Mouse (Mus musculus) midbrain, embryonic 16.5 days (tissue): ENCODE results near the gene Fkbp15. TPM values are rescaled to one million over a fixed set of nuclear protein-coding genes. Genes with fewer than 3 reads are reported as not detected.

ENCODE experiments used
- ATAC-seq: fragments of 200-750 bp; cut with Nextera tagmentation; 2 replicates; pipeline ENCODE4 v1.8.0; 2017; ENCODE audit warnings: moderate TSS enrichment
- H3K27ac ChIP-seq: fragments of 300-500 bp; sonication (generic); 2 replicates; pipeline ENCODE4 v1.5.1; 2014; ENCODE audit warnings: mild to moderate bottlenecking, low read length, mixed read lengths
- H3K27me3 ChIP-seq: fragments of 300-500 bp; sonication (generic); 2 replicates; pipeline ENCODE4 v1.6.1; 2014; ENCODE audit warnings: low read depth, low read length, mixed read lengths; ENCODE audit not compliant: control insufficient read depth, insufficient read depth
- H3K36me3 ChIP-seq: fragments of 300-500 bp; sonication (generic); 2 replicates; pipeline ENCODE4 v1.6.1; 2014; ENCODE audit warnings: mild to moderate bottlenecking, low read length, moderate library complexity, mixed read lengths; ENCODE audit not compliant: control insufficient read depth, insufficient read depth
- H3K4me1 ChIP-seq: fragments of 300-500 bp; sonication (generic); 2 replicates; pipeline ENCODE4 v1.6.1; 2014; ENCODE audit warnings: mild to moderate bottlenecking, low read length, mixed read lengths; ENCODE audit not compliant: control insufficient read depth, insufficient read depth
- H3K4me2 ChIP-seq: fragments of 300-500 bp; sonication (generic); 2 replicates; pipeline ENCODE4 v1.6.1; 2014; ENCODE audit warnings: mild to moderate bottlenecking, low read length, mixed read lengths
- H3K4me3 ChIP-seq: fragments of 300-500 bp; sonication (generic); 2 replicates; pipeline ENCODE4 v1.5.1; 2014; ENCODE audit warnings: low read depth, mild to moderate bottlenecking, low read length, moderate library complexity, mixed read lengths
- H3K9ac ChIP-seq: fragments of 300-500 bp; sonication (generic); 2 replicates; pipeline ENCODE4 v1.6.1; 2014; ENCODE audit warnings: low read depth, low read length, mixed read lengths
- H3K9me3 ChIP-seq: fragments of 300-500 bp; sonication (generic); replicated peaks from 2 replicates; pipeline ENCODE4 v1.6.1; 2014; ENCODE audit warnings: mild to moderate bottlenecking, low read length, mixed read lengths; ENCODE audit not compliant: control insufficient read depth, poor library complexity, severe bottlenecking
- WGBS: fragments of 180-500 bp; shearing (Covaris S2); extraction: QIAGEN DNeasy Blood & Tissue Kit; methylation state at CpG from one replicate; pipeline ENCODE4 v1.1.7; 2014; 5-methylcytosine and 5-hydroxymethylcytosine counted together
- polyA plus RNA-seq: library from polyadenylated mRNA; unstranded; fragments of >200 nt; fragmentation: Nextera tagmentation; extraction: Ambion mirVana; gene quantifications from 2 replicates; pipeline ENCODE4 v1.2.1, GENCODE M21; 2015

Gene Fkbp15
- polyA plus RNA-seq, 1 experiment from 2014 or later = 21.9 TPM

- no peak for ATAC-seq
- Histone ChIP-seq H3K4me3 (no peak overlapping the region), H3K9me3 (no peaks in the 10 kb centered on the region), H3K4me2 (no peak overlapping the region), H3K27me3 (no peaks in the 10 kb centered on the region), H3K27ac (no peak overlapping the region), H3K4me1 (peaks cover 12% of the 10 kb centered on the region), H3K9ac (no peak overlapping the region), H3K36me3 (no peaks in the 10 kb centered on the region)
- WGBS = 75% methylated on average over 7 of the region's 7 CpGs
Measured at GRCm38 (mm10) chr4:62282969-62283368, 77.4 kb downstream of the Fkbp15 start.

GRCm38 (mm10) chr4:62281319-62281718 lies 79.0 kb downstream of the Fkbp15 start:
- Histone ChIP-seq H3K36me3 (no peaks in the 10 kb centered on the region), H3K9ac (no peak overlapping the region), H3K27me3 (no peaks in the 10 kb centered on the region), H3K9me3 (no peaks in the 10 kb centered on the region), H3K4me1 (peaks cover 3% of the 10 kb centered on the region; the same call in 1 of the 2 replicates), H3K27ac (no peak overlapping the region), H3K4me3 (no peak overlapping the region), H3K4me2 (no peak overlapping the region)
- ATAC-seq = no peak
- WGBS = 51% methylated on average over 5 of the region's 5 CpGs

GRCm38 (mm10) chr4:62278081-62278480 lies 82.3 kb downstream of the Fkbp15 start:
- H3K9ac ChIP-seq = no peak overlapping the region
- H3K9me3 ChIP-seq = no peaks in the 10 kb centered on the region
- no peak overlapping the region for H3K4me2 ChIP-seq
- ATAC-seq = no peak
- no peaks in the 10 kb centered on the region for H3K36me3 ChIP-seq
- no peaks in the 10 kb centered on the region for H3K27me3 ChIP-seq
- no peak overlapping the region for H3K27ac ChIP-seq
- H3K4me3 ChIP-seq = no peak overlapping the region
- WGBS = 82% methylated on average over 4 of the region's 4 CpGs
- H3K4me1 ChIP-seq = no peaks in the 10 kb centered on the region

GRCm38 (mm10) chr4:62277222-62277621 lies 83.1 kb downstream of the Fkbp15 start:
- no peaks in the 10 kb centered on the region for H3K36me3 ChIP-seq
- no peaks in the 10 kb centered on the region for H3K4me1 ChIP-seq
- no peak overlapping the region for H3K27ac ChIP-seq
- 70% methylated on average over 3 of the region's 3 CpGs for WGBS
- no peak overlapping the region for H3K4me3 ChIP-seq
- no peak for ATAC-seq
- H3K9ac ChIP-seq = no peak overlapping the region
- no peak overlapping the region for H3K4me2 ChIP-seq
- H3K27me3 ChIP-seq = no peaks in the 10 kb centered on the region
- H3K9me3 ChIP-seq = no peaks in the 10 kb centered on the region

GRCm38 (mm10) chr4:62276642-62277041 lies 83.7 kb downstream of the Fkbp15 start:
- H3K36me3 ChIP-seq = no peaks in the 10 kb centered on the region
- no peak overlapping the region for H3K4me3 ChIP-seq
- no peak overlapping the region for H3K9ac ChIP-seq
- H3K27ac ChIP-seq = no peak overlapping the region
- no peaks in the 10 kb centered on the region for H3K9me3 ChIP-seq
- WGBS = 87% methylated on average over 10 of the region's 10 CpGs
- H3K4me2 ChIP-seq = no peak overlapping the region
- no peaks in the 10 kb centered on the region for H3K4me1 ChIP-seq
- no peak for ATAC-seq
- H3K27me3 ChIP-seq = no peaks in the 10 kb centered on the region

GRCm38 (mm10) chr4:62274841-62275536 lies 85.4 kb downstream of the Fkbp15 start:
- Histone ChIP-seq H3K4me2 (peak overlapping the region; percentile 5; the same call in 1 of the 2 replicates), H3K9ac (no peak overlapping the region), H3K27ac (no peak overlapping the region), H3K27me3 (no peaks in the 10 kb centered on the region), H3K4me1 (no peaks in the 10 kb centered on the region), H3K4me3 (no peak overlapping the region), H3K9me3 (no peaks in the 10 kb centered on the region), H3K36me3 (no peaks in the 10 kb centered on the region)
- ATAC-seq = peak; percentile 88
- WGBS = 4% methylated on average over 12 of the region's 12 CpGs

GRCm38 (mm10) chr4:62273916-62274315 lies 86.4 kb downstream of the Fkbp15 start:
- Histone ChIP-seq H3K4me3 (no peak overlapping the region), H3K9me3 (no peaks in the 10 kb centered on the region), H3K9ac (no peak overlapping the region), H3K36me3 (no peaks in the 10 kb centered on the region), H3K4me1 (no peaks in the 10 kb centered on the region), H3K4me2 (no peak overlapping the region), H3K27me3 (no peaks in the 10 kb centered on the region), H3K27ac (no peak overlapping the region)
- ATAC-seq = no peak
- WGBS = 90% methylated on average over 10 of the region's 10 CpGs

- Histone ChIP-seq H3K36me3 (no peaks in the 10 kb centered on the region), H3K27ac (no peak overlapping the region), H3K4me3 (no peak overlapping the region), H3K4me1 (no peaks in the 10 kb centered on the region), H3K9me3 (no peaks in the 10 kb centered on the region), H3K4me2 (no peak overlapping the region), H3K9ac (no peak overlapping the region), H3K27me3 (no peaks in the 10 kb centered on the region)
- 88% methylated on average over 10 of the region's 10 CpGs for WGBS
- no peak for ATAC-seq
Measured at GRCm38 (mm10) chr4:62272696-62273095, 87.7 kb downstream of the Fkbp15 start.

GRCm38 (mm10) chr4:62267101-62267500 lies 93.2 kb downstream of the Fkbp15 start:
- 81% methylated on average over 10 of the region's 10 CpGs for WGBS

More at GRCm38 (mm10) chr4:62267101-62267500, 93.2 kb downstream of the Fkbp15 start:
- Histone ChIP-seq H3K27me3 (no peaks in the 10 kb centered on the region), H3K9me3 (no peaks in the 10 kb centered on the region), H3K36me3 (no peaks in the 10 kb centered on the region), H3K4me3 (no peak overlapping the region), H3K9ac (no peak overlapping the region), H3K4me2 (no peak overlapping the region), H3K4me1 (no peaks in the 10 kb centered on the region), H3K27ac (no peak overlapping the region)
- ATAC-seq = no peak
